Mouse (Mus musculus) forebrain, postnatal 0 days (tissue): ENCODE results near the gene Vps26c. TPM values are rescaled to one million over a fixed set of nuclear protein-coding genes. Genes with fewer than 3 reads are reported as not detected.
A peak's percentile ranks its signal among the peaks of the same experiment; 100 is the strongest.

Experiments used
- ATAC-seq: fragments of 200-750 bp; cut with Nextera tagmentation; 2 replicates; pipeline ENCODE4 v1.8.0; 2017; ENCODE audit warnings: mild to moderate bottlenecking, moderate library complexity
- DNase-seq: peaks from one replicate; pipeline ENCODE4 v3.0.0-alpha.2; 2015
- H3K27ac ChIP-seq: fragments of 300-500 bp; sonication (generic); 2 replicates; pipeline ENCODE4 v1.5.1; 2014; ENCODE audit warnings: low read depth, mild to moderate bottlenecking, antibody characterized with exemption, low read length, moderate library complexity, mixed read lengths
- H3K27me3 ChIP-seq: fragments of 300-500 bp; sonication (generic); 2 replicates; pipeline ENCODE4 v1.6.1; 2014; ENCODE audit warnings: mild to moderate bottlenecking, low read length, mixed read lengths; ENCODE audit not compliant: insufficient read depth
- H3K36me3 ChIP-seq: fragments of 300-500 bp; sonication (generic); 2 replicates; pipeline ENCODE4 v1.6.1; 2014; ENCODE audit warnings: mild to moderate bottlenecking, moderate library complexity; ENCODE audit not compliant: insufficient read depth
- H3K4me1 ChIP-seq: fragments of 300-500 bp; sonication (generic); 2 replicates; pipeline ENCODE4 v1.6.1; 2014; ENCODE audit warnings: antibody characterized with exemption; ENCODE audit not compliant: insufficient read depth
- H3K4me2 ChIP-seq: fragments of 300-500 bp; sonication (generic); 2 replicates; pipeline ENCODE4 v1.6.1; 2014; ENCODE audit warnings: low read depth, mild to moderate bottlenecking, moderate library complexity
- H3K4me3 ChIP-seq: fragments of 300-500 bp; sonication (generic); 2 replicates; pipeline ENCODE4 v1.5.1; 2014; ENCODE audit warnings: low read depth, low read length, mixed read lengths
- H3K9ac ChIP-seq: fragments of 300-500 bp; sonication (generic); 2 replicates; pipeline ENCODE4 v1.6.1; 2014; ENCODE audit warnings: mild to moderate bottlenecking
- H3K9me3 ChIP-seq: fragments of 300-500 bp; sonication (generic); 2 replicates; pipeline ENCODE4 v1.6.1; 2016; ENCODE audit warnings: low read length
- CTCF ChIP-seq: sonication (generic); IDR thresholded peaks from 2 replicates; pipeline ENCODE4 v1.5.1; 2016; ENCODE audit warnings: antibody characterized with exemption, control low read depth, low read depth
- WGBS: fragments of 180-500 bp; shearing (Covaris S2); extraction: QIAGEN DNeasy Blood & Tissue Kit; methylation state at CpG from one replicate; pipeline ENCODE4 v1.1.7; 2014; 5-methylcytosine and 5-hydroxymethylcytosine counted together
- polyA plus RNA-seq: library from polyadenylated mRNA; unstranded; fragments of >200 nt; fragmentation: Nextera tagmentation; extraction: Ambion mirVana; gene quantifications from 2 replicates; pipeline ENCODE4 v1.2.1, GENCODE M21; 2015
- total RNA-seq: library from RNA; depleted of rRNA; stranded (reverse); fragments of >200 nt; gene quantifications from 2 replicates; pipeline ENCODE4 v1.2.3, GENCODE M21; 2014

The Vps26c gene
- total and polyA plus RNA-seq, 2 experiments from 2014 or later: 55.0 to 72.2 TPM

DNA sequence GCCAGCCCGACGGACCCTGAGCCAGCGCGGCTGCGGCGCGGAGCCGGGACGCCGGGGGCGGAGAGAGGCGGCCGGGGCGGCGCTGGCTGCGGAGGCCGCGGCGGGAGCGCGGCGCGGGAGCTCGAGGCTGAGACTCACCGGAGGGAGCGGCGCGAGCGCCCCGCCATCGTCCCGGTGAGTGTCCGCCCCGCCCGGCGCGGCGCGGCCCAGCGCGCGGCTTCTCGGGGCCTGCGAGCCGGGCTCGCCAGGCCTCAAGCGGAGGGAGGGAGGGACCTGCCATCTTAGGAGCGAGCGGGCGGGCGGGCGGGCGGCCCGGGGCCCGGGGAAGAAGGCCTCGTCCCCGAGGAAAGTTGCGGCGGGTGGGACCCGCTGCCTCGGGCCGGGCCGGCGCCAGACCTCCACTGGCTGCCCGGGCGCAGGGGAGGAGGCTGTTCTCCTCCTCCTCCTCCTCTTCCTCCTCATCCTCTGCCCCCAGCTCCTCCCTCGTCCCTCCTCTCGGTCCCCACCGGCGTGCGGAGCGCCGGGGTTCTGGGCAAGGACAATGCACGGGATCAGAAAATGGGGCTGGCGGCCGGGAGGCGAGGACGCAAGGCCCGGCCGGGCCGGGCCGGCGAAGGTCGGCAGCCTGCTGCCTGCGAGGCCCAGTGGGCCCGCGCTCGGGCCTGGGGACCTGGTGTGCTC lies 43.9 kb upstream of the Vps26c start:
- H3K4me3 ChIP-seq: peak overlapping the region; percentile 98
- 2% methylated on average over 52 of the region's 88 CpGs for WGBS
- no peaks in the 10 kb centered on the region for H3K36me3 ChIP-seq
- H3K9ac ChIP-seq: peak overlapping the region; percentile 97
- H3K4me2 ChIP-seq: peak overlapping the region; percentile 51
- 0 out of 2 replicates have a peak, but pooled peaks have one; percentile 0 for ATAC-seq
- H3K9me3 ChIP-seq: no peaks in the 10 kb centered on the region
- TF ChIP-seq CTCF: no peak
- peak; percentile 46 for DNase-seq
- H3K27me3 ChIP-seq: no peaks in the 10 kb centered on the region
- H3K4me1 ChIP-seq: peaks cover 7% of the 10 kb centered on the region
- peak overlapping the region; percentile 100 for H3K27ac ChIP-seq

DNA sequence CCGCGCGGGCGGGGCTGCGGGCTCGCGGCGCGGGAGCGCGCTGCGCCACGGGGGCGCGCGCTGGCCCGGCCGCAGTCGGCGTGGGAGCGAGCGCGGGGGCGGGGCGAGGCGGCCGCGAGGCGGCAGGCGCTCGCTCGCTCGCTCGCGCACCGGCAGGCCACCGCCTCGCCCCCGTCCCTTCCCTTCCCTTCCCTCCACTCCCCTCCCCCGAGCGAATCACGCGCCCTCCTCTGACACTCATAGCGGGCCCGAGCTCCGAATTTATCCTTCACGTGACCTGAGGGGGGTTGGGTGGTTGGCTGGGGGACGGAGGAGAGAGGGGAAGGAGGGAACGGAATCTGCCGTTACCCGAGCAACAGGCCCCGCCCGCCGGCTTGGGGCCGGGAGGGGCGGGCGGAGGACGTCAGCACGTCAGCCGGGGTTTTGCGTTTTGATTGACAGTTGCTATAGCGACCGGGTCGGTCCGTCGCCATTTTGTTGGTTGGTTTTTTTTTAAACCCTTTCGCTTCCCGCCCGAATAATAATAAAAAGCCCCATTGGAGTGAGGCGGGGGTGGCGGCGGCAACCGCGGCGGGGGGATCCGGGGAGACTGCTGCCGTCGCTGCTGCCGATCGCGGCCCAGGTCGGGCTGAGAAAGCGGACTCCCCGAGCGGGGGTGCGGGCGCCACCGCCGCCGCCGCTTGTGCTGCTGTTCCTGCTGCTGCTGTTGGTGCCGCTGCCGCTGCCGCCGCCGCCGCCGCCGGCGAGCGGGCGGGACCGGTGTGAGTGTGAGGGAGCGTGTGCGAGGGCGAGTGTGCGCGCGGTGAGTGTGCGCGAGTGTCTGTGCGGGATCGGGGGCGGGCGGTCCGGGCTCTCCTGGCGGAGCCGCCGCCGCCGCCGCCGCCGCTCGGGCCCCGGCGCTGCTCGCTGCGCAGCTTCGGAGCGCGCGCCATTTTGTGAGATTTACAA lies 42.9 kb upstream of the Vps26c start, which contains the start of gene Dyrk1a:
Dyrk1a (plus strand) TSS at position 782 of the 948 bp plus-strand sequence.
- H3K27ac ChIP-seq: peak within 1 kb of the TSS; percentile 100
- WGBS: 2% methylated on average over 85 of the region's 133 CpGs
- peak within 1 kb of the TSS; percentile 98 for H3K4me3 ChIP-seq
- H3K27me3 ChIP-seq: no peaks in the 10 kb centered on the region
- H3K9ac ChIP-seq: peak within 1 kb of the TSS; percentile 97
- ATAC-seq (peak; percentile 96), DNase-seq (peak; percentile 100)
- no peaks in the 10 kb centered on the region for H3K9me3 ChIP-seq
- TF ChIP-seq CTCF: peak; percentile 13; the same call in 1 of the 2 replicates
- H3K4me1 ChIP-seq: peaks cover 7% of the 10 kb centered on the region
- peak within 1 kb of the TSS; percentile 53 for H3K4me2 ChIP-seq
- H3K36me3 ChIP-seq: no peaks in the 10 kb centered on the region

DNA sequence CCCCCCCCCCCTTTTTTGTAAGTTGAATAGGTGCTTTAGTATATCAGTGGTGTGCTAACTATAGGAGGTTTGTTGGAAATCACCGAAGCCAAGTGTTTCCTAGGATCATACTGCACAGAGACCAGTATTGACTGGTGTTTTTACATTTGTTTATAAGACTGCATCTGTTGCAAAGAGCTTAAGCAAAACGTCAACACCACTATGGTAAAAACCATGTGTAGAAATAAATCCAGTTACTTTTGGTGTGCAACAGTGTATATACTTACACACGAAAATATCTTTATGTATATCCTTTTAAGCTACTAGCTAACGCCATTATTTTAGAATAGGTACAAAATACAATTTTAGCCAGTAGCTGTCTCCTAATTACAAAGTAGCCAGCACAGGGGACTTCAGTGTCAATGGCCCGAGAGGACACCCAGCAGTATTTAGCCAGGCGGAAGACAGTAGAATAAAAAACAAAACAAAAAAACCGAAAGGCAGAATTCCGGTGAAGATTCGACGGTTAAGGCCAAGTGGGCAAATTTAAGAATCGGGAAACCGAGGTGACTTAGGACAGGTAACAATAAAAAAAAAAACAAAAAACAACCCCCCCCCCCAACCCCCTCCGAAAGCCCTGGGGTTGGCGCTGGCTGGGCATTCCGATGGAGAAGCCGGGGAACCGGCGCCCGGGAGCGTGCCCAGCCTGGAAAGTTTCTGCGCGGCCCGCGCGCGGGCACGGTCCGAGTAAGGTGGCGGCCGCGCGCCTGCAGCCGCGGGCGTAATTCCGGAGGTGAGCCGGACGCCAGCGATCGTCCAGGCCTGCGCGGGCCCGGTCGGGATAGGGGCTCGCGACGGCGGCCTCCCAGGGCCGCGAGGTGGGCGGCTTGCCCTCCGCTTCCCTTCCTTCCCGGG lies 42.0 kb upstream of the Vps26c start:
- peak overlapping the region; percentile 53 for H3K4me2 ChIP-seq
- peak overlapping the region; percentile 100 for H3K27ac ChIP-seq
- DNase-seq: peak; percentile 9
- H3K4me3 ChIP-seq: peak overlapping the region; percentile 98
- peaks cover 7% of the 10 kb centered on the region for H3K4me1 ChIP-seq
- no peaks in the 10 kb centered on the region for H3K9me3 ChIP-seq
- no peak for TF ChIP-seq CTCF
- 1% methylated on average over 49 of the region's 53 CpGs for WGBS
- H3K9ac ChIP-seq: peak overlapping the region; percentile 72
- H3K36me3 ChIP-seq: no peaks in the 10 kb centered on the region
- no peaks in the 10 kb centered on the region for H3K27me3 ChIP-seq
- ATAC-seq: no peak; the same call in 1 of the 2 replicates

DNA sequence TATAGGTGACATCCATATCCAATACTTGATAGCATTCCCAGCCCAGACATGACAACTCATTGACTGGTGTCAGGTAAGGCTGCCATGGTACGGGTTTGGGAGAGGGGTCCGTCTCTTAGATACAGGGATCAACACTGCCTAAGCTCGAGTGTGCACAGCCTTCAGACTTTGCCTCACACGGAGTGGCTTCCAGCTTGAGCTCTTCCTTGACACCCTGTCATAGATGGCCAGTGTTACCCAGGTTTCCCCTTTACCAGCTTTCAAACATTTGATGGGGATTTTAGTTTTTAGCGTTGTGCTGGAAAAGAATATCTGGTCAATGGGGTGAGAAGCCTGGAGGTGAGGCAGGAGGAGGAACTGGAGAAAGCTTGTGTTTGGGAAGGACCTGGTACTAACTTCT lies 41.1 kb upstream of the Vps26c start:
- Histone ChIP-seq H3K27ac (no peak overlapping the region), H3K36me3 (no peaks in the 10 kb centered on the region), H3K4me3 (no peak overlapping the region), H3K9ac (no peak overlapping the region), H3K4me2 (no peak overlapping the region), H3K27me3 (no peaks in the 10 kb centered on the region), H3K9me3 (no peaks in the 10 kb centered on the region), H3K4me1 (peaks cover 7% of the 10 kb centered on the region)
- WGBS: 64% methylated on average over 5 of the region's 5 CpGs
- ATAC-seq: no peak
- no peak for TF ChIP-seq CTCF
- no peak for DNase-seq

DNA sequence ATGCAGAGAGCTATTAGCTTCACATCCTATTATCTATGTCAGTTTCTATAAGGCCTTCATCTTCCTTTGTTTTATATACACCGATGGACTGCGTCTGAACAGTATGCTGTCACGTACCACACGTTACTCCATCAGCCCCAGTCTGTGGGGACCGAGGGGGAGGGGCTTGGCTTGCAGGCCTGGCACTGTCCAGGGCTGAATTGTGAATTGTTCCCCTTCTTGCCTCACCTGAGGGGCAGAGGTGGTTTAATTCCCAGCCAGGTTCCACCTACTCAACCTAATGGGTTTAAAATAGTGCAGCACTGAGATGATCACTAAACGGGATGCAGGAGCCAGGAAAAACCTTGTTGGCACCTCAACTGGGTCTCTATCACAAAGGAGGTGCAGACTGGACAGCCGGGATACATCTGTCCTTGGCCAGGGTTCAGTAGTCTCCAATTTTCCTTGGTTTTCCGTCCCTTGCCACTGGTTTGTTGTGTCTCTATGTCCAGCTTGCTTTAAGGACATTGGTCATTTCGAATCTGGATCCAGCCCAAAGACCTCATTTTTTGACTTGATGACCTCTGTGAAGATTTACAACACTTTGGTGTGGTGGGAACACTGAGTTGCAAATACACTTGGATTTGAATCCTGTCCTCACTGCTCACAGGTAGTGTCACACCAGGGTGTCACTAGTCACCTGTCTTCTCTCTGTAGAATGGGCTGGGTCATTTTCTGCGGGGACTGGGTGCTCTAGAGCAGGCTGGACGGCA lies 40.4 kb upstream of the Vps26c start:
- H3K4me3 ChIP-seq: no peak overlapping the region
- no peak overlapping the region for H3K27ac ChIP-seq
- no peak overlapping the region for H3K4me2 ChIP-seq
- 84% methylated on average over 11 of the region's 11 CpGs for WGBS
- no peak for ATAC-seq
- TF ChIP-seq CTCF: no peak
- peaks cover 2% of the 10 kb centered on the region for H3K4me1 ChIP-seq
- no peak for DNase-seq
- H3K9ac ChIP-seq: no peak overlapping the region
- no peaks in the 10 kb centered on the region for H3K27me3 ChIP-seq
- no peaks in the 10 kb centered on the region for H3K36me3 ChIP-seq
- H3K9me3 ChIP-seq: no peaks in the 10 kb centered on the region

DNA sequence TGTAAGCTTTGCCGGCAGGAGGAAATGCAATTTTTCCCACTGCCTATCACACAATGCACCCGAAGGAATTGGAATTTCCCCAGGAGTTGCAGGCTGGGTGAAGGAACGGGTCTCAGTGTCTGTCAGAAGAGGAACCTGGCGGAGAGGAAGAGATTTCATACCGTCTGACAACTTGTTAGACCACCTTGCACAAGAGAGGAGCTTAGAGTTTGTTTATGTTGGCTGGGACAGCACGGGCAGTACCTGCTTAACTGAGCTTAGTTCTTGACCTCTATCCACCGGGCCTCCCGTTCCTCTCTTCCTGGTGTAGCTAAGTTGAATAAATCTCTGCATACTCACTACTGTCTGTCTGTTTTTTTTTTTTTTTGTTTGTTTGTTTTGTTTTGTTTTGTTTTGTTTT lies 39.5 kb upstream of the Vps26c start:
- Histone ChIP-seq H3K4me3 (no peak overlapping the region), H3K9me3 (no peaks in the 10 kb centered on the region), H3K9ac (no peak overlapping the region), H3K4me2 (no peak overlapping the region), H3K4me1 (no peaks in the 10 kb centered on the region; the same call in 1 of the 2 replicates), H3K27me3 (no peaks in the 10 kb centered on the region), H3K36me3 (no peaks in the 10 kb centered on the region), H3K27ac (no peak overlapping the region)
- 70% methylated on average over 8 of the region's 8 CpGs for WGBS
- no peak for TF ChIP-seq CTCF
- no peak for ATAC-seq
- no peak for DNase-seq
